Mouse (Mus musculus) forebrain, embryonic 12.5 days (tissue): ENCODE results near the gene Vmn2r121. TPM values are rescaled to one million over a fixed set of nuclear protein-coding genes. Genes with fewer than 3 reads are reported as not detected.

ENCODE experiments used
- ATAC-seq: fragments of 200-750 bp; cut with Nextera tagmentation; 2 replicates; pipeline ENCODE4 v1.8.0; 2017; ENCODE audit warnings: moderate TSS enrichment; ENCODE audit not compliant: low FRiP score
- H3K27ac ChIP-seq: fragments of 300-500 bp; sonication (generic); 2 replicates; pipeline ENCODE4 v1.5.1; 2016; ENCODE audit warnings: mild to moderate bottlenecking
- H3K27me3 ChIP-seq: fragments of 300-500 bp; sonication (generic); 2 replicates; pipeline ENCODE4 v1.6.1; 2016; ENCODE audit warnings: mild to moderate bottlenecking
- H3K36me3 ChIP-seq: fragments of 300-500 bp; sonication (generic); replicated peaks from 2 replicates; pipeline ENCODE4 v1.6.1; 2016; ENCODE audit warnings: mild to moderate bottlenecking
- H3K4me1 ChIP-seq: fragments of 300-500 bp; sonication (generic); 2 replicates; pipeline ENCODE4 v1.6.1; 2016
- H3K4me2 ChIP-seq: fragments of 300-500 bp; sonication (generic); 2 replicates; pipeline ENCODE4 v1.6.1; 2016; ENCODE audit warnings: mild to moderate bottlenecking, moderate library complexity
- H3K4me3 ChIP-seq: fragments of 300-500 bp; sonication (generic); replicated peaks from 2 replicates; pipeline ENCODE4 v1.5.1; 2016; ENCODE audit warnings: mild to moderate bottlenecking
- H3K9ac ChIP-seq: fragments of 300-500 bp; sonication (generic); 2 replicates; pipeline ENCODE4 v1.6.1; 2016; ENCODE audit warnings: mild to moderate bottlenecking
- H3K9me3 ChIP-seq: fragments of 300-500 bp; sonication (generic); 2 replicates; pipeline ENCODE4 v1.6.1; 2016
- WGBS: fragments of 180-500 bp; shearing (Covaris S2); methylation state at CpG from one replicate; pipeline ENCODE4 v1.1.7; 2016; 5-methylcytosine and 5-hydroxymethylcytosine counted together
- polyA plus RNA-seq: library from polyadenylated mRNA; unstranded; fragments of >200 nt; fragmentation: Nextera tagmentation; extraction: Ambion mirVana; gene quantifications from 2 replicates; pipeline ENCODE4 v1.2.1, GENCODE M21; 2016

The Vmn2r121 gene
- polyA plus RNA-seq = not detected in 2 replicates

DNA sequence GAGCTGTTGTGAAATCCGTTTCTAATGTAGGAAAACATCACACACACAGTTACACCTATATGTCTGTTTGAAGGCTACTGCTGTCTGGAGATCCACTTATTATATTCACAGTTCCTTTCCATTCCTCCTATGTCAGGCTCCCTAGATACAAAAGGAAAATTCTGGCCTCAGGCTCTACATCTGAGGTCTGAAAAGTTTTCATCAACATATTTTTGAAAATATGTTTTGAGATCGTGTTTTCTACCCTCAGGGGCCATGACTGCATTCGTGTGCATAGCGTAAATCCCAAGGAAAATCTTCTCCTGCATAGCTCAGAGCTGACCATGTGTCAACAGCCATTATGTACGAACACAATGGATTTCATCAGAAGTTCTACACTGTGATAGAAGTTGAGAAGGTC is at the start of gene Vmn2r121:
TSS of gene Vmn2r121 (minus strand) at position 101 of the 400 bp plus-strand sequence.
- no peak within 1 kb of the TSS for H3K27ac ChIP-seq
- no peak for ATAC-seq
- WGBS = 73% methylated on average over 5 of the region's 5 CpGs

More for the DNA sequence above, at the start of gene Vmn2r121:
- H3K9ac ChIP-seq = no peak within 1 kb of the TSS
- no peaks in the 10 kb centered on the region for H3K9me3 ChIP-seq
- no peaks in the 10 kb centered on the region for H3K36me3 ChIP-seq
- no peak within 1 kb of the TSS for H3K4me3 ChIP-seq
- H3K4me2 ChIP-seq = no peak within 1 kb of the TSS
- no peaks in the 10 kb centered on the region for H3K4me1 ChIP-seq
- H3K27me3 ChIP-seq = no peaks in the 10 kb centered on the region
